Mouse (Mus musculus) urinary bladder, postnatal 4 days (tissue): ENCODE measurements around the gene Anks4b.

Experiments
- DNase-seq, 2 experiments: peaks; one replicate each; pipeline ENCODE4 v3.0.0; 2021 to 2022; ENCODE audit warnings: low spot score in 2 of 2

The Anks4b gene

GRCm38 (mm10) chr7:120173603-120174244, at the start of gene Anks4b:
Anks4b (plus strand) TSS chr7:120173858.
- no peak for DNase-seq

GRCm38 (mm10) chr7:120124844-120125243, 48.8 kb upstream of the Anks4b start:
- DNase-seq = peak; percentile 59 to 67

- DNase-seq = no peak
Measured at GRCm38 (mm10) chr7:120126976-120127685, 46.5 kb upstream of the Anks4b start.

GRCm38 (mm10) chr7:120127686-120128059, 46.0 kb upstream of the Anks4b start:
- DNase-seq = no peak

GRCm38 (mm10) chr7:120128951-120129350, 44.7 kb upstream of the Anks4b start:
- DNase-seq = no peak

- DNase-seq = no peak
Measured at GRCm38 (mm10) chr7:120142743-120143142, 30.9 kb upstream of the Anks4b start.

- no peak for DNase-seq
Measured at GRCm38 (mm10) chr7:120145191-120145590, 28.5 kb upstream of the Anks4b start, which contains the start of gene Zp2. Zp2 (minus strand) TSS chr7:120145291.

- DNase-seq = no peak
Measured at GRCm38 (mm10) chr7:120150257-120150656, 23.4 kb upstream of the Anks4b start.

- DNase-seq = no peak
Measured at GRCm38 (mm10) chr7:120150898-120151297, 22.8 kb upstream of the Anks4b start.

- DNase-seq = no peak
Measured at GRCm38 (mm10) chr7:120156841-120157409, 16.7 kb upstream of the Anks4b start.

- no peak for DNase-seq
Measured at GRCm38 (mm10) chr7:120157575-120158061, 16.0 kb upstream of the Anks4b start.

GRCm38 (mm10) chr7:120158121-120158613, 15.5 kb upstream of the Anks4b start:
- DNase-seq = no peak

GRCm38 (mm10) chr7:120163581-120164251, 9.9 kb upstream of the Anks4b start:
- no peak for DNase-seq

GRCm38 (mm10) chr7:120172188-120172700, 1.4 kb upstream of the Anks4b start:
- DNase-seq = no peak

GRCm38 (mm10) chr7:120174723-120175504, 1.3 kb downstream of the Anks4b start:
- no peak for DNase-seq

- no peak for DNase-seq
Measured at GRCm38 (mm10) chr7:120177611-120178010, 4.0 kb downstream of the Anks4b start.

GRCm38 (mm10) chr7:120178935-120179334, 5.3 kb downstream of the Anks4b start:
- DNase-seq = no peak

GRCm38 (mm10) chr7:120180547-120180946, 6.9 kb downstream of the Anks4b start:
- no peak for DNase-seq

- DNase-seq = no peak
Measured at GRCm38 (mm10) chr7:120181401-120182230, 8.0 kb downstream of the Anks4b start.

- DNase-seq = no peak
Measured at GRCm38 (mm10) chr7:120182891-120183290, 9.2 kb downstream of the Anks4b start.
